Mouse (Mus musculus) thymus, adult 2 months (tissue): ENCODE measurements around the gene Prr5. TPM values are rescaled to one million over a fixed set of nuclear protein-coding genes. Genes with fewer than 3 reads are reported as not detected.
A peak's percentile ranks its signal among the peaks of the same experiment; 100 is the strongest.

Experiments used
- DNase-seq: peaks from one replicate; pipeline ENCODE4 v3.0.0; 2021
- H3K27ac ChIP-seq: fragments of 200-500 bp; 2 replicates; pipeline ENCODE4 v1.5.1; 2012; ENCODE audit warnings: low read length, control low read depth; ENCODE audit not compliant: control insufficient read depth, insufficient read depth
- H3K27me3 ChIP-seq: fragments of 200-500 bp; 2 replicates; pipeline ENCODE4 v1.6.1; 2012; ENCODE audit warnings: mild to moderate bottlenecking, low read length, moderate library complexity, mixed read lengths; ENCODE audit not compliant: control insufficient read depth, insufficient read depth
- H3K36me3 ChIP-seq: fragments of 200-500 bp; 2 replicates; pipeline ENCODE4 v1.6.1; 2012; ENCODE audit warnings: mild to moderate bottlenecking, low read length, moderate library complexity; ENCODE audit not compliant: control insufficient read depth, insufficient read depth
- H3K4me1 ChIP-seq: fragments of 200-500 bp; replicated peaks from 2 replicates; pipeline ENCODE4 v1.6.1; 2012; ENCODE audit warnings: low read length; ENCODE audit not compliant: control insufficient read depth, insufficient read depth
- H3K4me3 ChIP-seq: fragments of 200-500 bp; 2 replicates; pipeline ENCODE4 v1.5.1; 2012; ENCODE audit warnings: mild to moderate bottlenecking, low read length, control low read depth, moderate library complexity; ENCODE audit not compliant: control insufficient read depth, insufficient read depth
- CTCF ChIP-seq: fragments of 200-500 bp; IDR thresholded peaks from 2 replicates; pipeline ENCODE4 v1.5.1; 2012; ENCODE audit warnings: mild to moderate bottlenecking, control low read depth, low read length, moderate library complexity, borderline replicate concordance; ENCODE audit not compliant: control insufficient read depth, poor library complexity, insufficient read depth; ENCODE audit errors: extremely low read depth
- POLR2A ChIP-seq: fragments of 200-500 bp; IDR thresholded peaks from 2 replicates; pipeline ENCODE4 v1.6.1; 2012; ENCODE audit warnings: mild to moderate bottlenecking, low read length, control low read depth, moderate library complexity; ENCODE audit not compliant: control insufficient read depth, poor library complexity, insufficient read depth; ENCODE audit errors: extremely low read depth
- WGBS: fragments of 180-500 bp; shearing (Covaris S2); methylation state at CpG from one replicate; pipeline ENCODE4 v1.1.7; 2018; 5-methylcytosine and 5-hydroxymethylcytosine counted together
- polyA plus RNA-seq: library from polyadenylated mRNA; depleted of rRNA; stranded (reverse); fragments of >200 nt; gene quantifications from 2 replicates; pipeline ENCODE4 v1.2.3, GENCODE M21; 2012

The Prr5 gene
- polyA plus RNA-seq, 1 experiment, result 9.0 TPM

GRCm38 (mm10) chr15:84629680-84630079, 39.7 kb upstream of the Prr5 start:
- Histone ChIP-seq H3K27me3 (no peaks in the 10 kb centered on the region), H3K4me3 (no peak overlapping the region), H3K4me1 (peaks cover 16% of the 10 kb centered on the region), H3K36me3 (no peaks in the 10 kb centered on the region), H3K27ac (no peak overlapping the region)
- WGBS, result 33% methylated on average over 3 of the region's 3 CpGs
- DNase-seq, result peak; percentile 32
- no peak for TF ChIP-seq POLR2A
- TF ChIP-seq CTCF, result peak; percentile 48; the same call in 1 of the 2 replicates

GRCm38 (mm10) chr15:84631560-84631959, 37.9 kb upstream of the Prr5 start:
- no peak for TF ChIP-seq POLR2A
- TF ChIP-seq CTCF, result peak; percentile 96
- H3K4me1 ChIP-seq, result 0 out of 2 replicates have a peak, but pooled peaks cover 4% of the 10 kb centered on the region
- no peak overlapping the region for H3K27ac ChIP-seq
- H3K27me3 ChIP-seq, result no peaks in the 10 kb centered on the region
- H3K4me3 ChIP-seq, result no peak overlapping the region
- under 1% methylated on average over 7 of the region's 7 CpGs for WGBS
- DNase-seq, result peak; percentile 69
- no peaks in the 10 kb centered on the region for H3K36me3 ChIP-seq

GRCm38 (mm10) chr15:84634361-84634760, 35.1 kb upstream of the Prr5 start:
- DNase-seq, result no peak
- WGBS, result 76% methylated on average over 3 of the region's 3 CpGs
- Histone ChIP-seq H3K36me3 (no peaks in the 10 kb centered on the region), H3K27ac (no peak overlapping the region), H3K4me3 (no peak overlapping the region), H3K27me3 (no peaks in the 10 kb centered on the region), H3K4me1 (no peaks in the 10 kb centered on the region; the same call in 1 of the 2 replicates)
- TF ChIP-seq POLR2A (no peak), CTCF (no peak)

- TF ChIP-seq CTCF (no peak), POLR2A (no peak)
- DNase-seq, result no peak
- Histone ChIP-seq H3K27ac (no peak overlapping the region), H3K36me3 (no peaks in the 10 kb centered on the region), H3K4me1 (no peaks in the 10 kb centered on the region; the same call in 1 of the 2 replicates), H3K27me3 (no peaks in the 10 kb centered on the region), H3K4me3 (no peak overlapping the region)
These were observed 31.0 kb upstream of the Prr5 start for GRCm38 (mm10) chr15:84638405-84638804.

GRCm38 (mm10) chr15:84639072-84639450, 30.4 kb upstream of the Prr5 start:
- no peaks in the 10 kb centered on the region; the same call in 1 of the 2 replicates for H3K4me1 ChIP-seq
- H3K4me3 ChIP-seq, result no peak overlapping the region
- DNase-seq, result no peak
- no peaks in the 10 kb centered on the region for H3K36me3 ChIP-seq
- no peaks in the 10 kb centered on the region for H3K27me3 ChIP-seq
- TF ChIP-seq POLR2A (no peak), CTCF (no peak)
- WGBS, result 47% methylated on average over 5 of the region's 5 CpGs
- H3K27ac ChIP-seq, result no peak overlapping the region

GRCm38 (mm10) chr15:84639451-84640136, 29.8 kb upstream of the Prr5 start:
- no peak overlapping the region for H3K4me3 ChIP-seq
- H3K4me1 ChIP-seq, result no peaks in the 10 kb centered on the region; the same call in 1 of the 2 replicates
- WGBS, result 77% methylated on average over 6 of the region's 6 CpGs
- DNase-seq, result no peak
- no peak for TF ChIP-seq POLR2A
- no peak for TF ChIP-seq CTCF
- H3K27ac ChIP-seq, result no peak overlapping the region
- no peaks in the 10 kb centered on the region for H3K27me3 ChIP-seq
- H3K36me3 ChIP-seq, result no peaks in the 10 kb centered on the region

- Histone ChIP-seq H3K27ac (no peak overlapping the region), H3K4me3 (no peak overlapping the region), H3K4me1 (no peaks in the 10 kb centered on the region; the same call in 1 of the 2 replicates), H3K27me3 (no peaks in the 10 kb centered on the region), H3K36me3 (no peaks in the 10 kb centered on the region)
- DNase-seq, result no peak
- no peak for TF ChIP-seq POLR2A
- no peak for TF ChIP-seq CTCF
- 97% methylated on average over 6 of the region's 6 CpGs for WGBS
These were observed 28.7 kb upstream of the Prr5 start for GRCm38 (mm10) chr15:84640722-84641121.

- no peaks in the 10 kb centered on the region for H3K27me3 ChIP-seq
- no peak for DNase-seq
- 86% methylated on average over 5 of the region's 5 CpGs for WGBS
- H3K36me3 ChIP-seq, result no peaks in the 10 kb centered on the region
- H3K4me3 ChIP-seq, result no peak overlapping the region
- no peaks in the 10 kb centered on the region; the same call in 1 of the 2 replicates for H3K4me1 ChIP-seq
- TF ChIP-seq POLR2A (no peak), CTCF (no peak)
- H3K27ac ChIP-seq, result no peak overlapping the region
These were observed 28.3 kb upstream of the Prr5 start for GRCm38 (mm10) chr15:84641127-84641526.
